Mouse (Mus musculus) spleen, adult 2 months (tissue): ENCODE data around the gene Gm11437. TPM values are rescaled to one million over a fixed set of nuclear protein-coding genes. Genes with fewer than 3 reads are reported as not detected.

ENCODE experiments used
- DNase-seq, 2 experiments: peaks; one replicate each; pipeline versions ENCODE4 v3.0.0 to v3.0.0-alpha.2; 2012 to 2021; ENCODE audit warnings: low spot score in 2 of 2, low read depth in 1 of 2
- H3K27ac ChIP-seq: fragments of 200-500 bp; 2 replicates; pipeline ENCODE4 v1.5.1; 2012; ENCODE audit warnings: low read length, inconsistent platforms; ENCODE audit not compliant: insufficient read depth
- H3K27me3 ChIP-seq: fragments of 200-500 bp; 2 replicates; pipeline ENCODE4 v1.6.1; 2012; ENCODE audit warnings: mild to moderate bottlenecking, moderate library complexity, low read length, inconsistent platforms; ENCODE audit not compliant: control insufficient read depth, insufficient read depth
- H3K36me3 ChIP-seq: fragments of 200-500 bp; 2 replicates; pipeline ENCODE4 v1.6.1; 2012; ENCODE audit warnings: mild to moderate bottlenecking, low read length, inconsistent platforms; ENCODE audit not compliant: control insufficient read depth, insufficient read depth
- H3K4me1 ChIP-seq: fragments of 200-500 bp; 2 replicates; pipeline ENCODE4 v1.6.1; 2011; ENCODE audit warnings: inconsistent platforms; ENCODE audit not compliant: control insufficient read depth, insufficient read depth, insufficient read length
- H3K4me3 ChIP-seq: fragments of 200-500 bp; 2 replicates; pipeline ENCODE4 v1.5.1; 2011; ENCODE audit warnings: mild to moderate bottlenecking, inconsistent platforms; ENCODE audit not compliant: insufficient read depth, insufficient read length; ENCODE audit errors: extremely low read depth
- CTCF ChIP-seq: fragments of 200-500 bp; IDR thresholded peaks from 2 replicates; pipeline ENCODE4 v1.5.1; 2011; ENCODE audit warnings: mild to moderate bottlenecking, inconsistent platforms; ENCODE audit not compliant: insufficient read depth, insufficient read length, insufficient replicate concordance; ENCODE audit errors: extremely low read depth
- POLR2A ChIP-seq: fragments of 200-500 bp; IDR thresholded peaks from 2 replicates; pipeline ENCODE4 v1.6.1; 2011; ENCODE audit warnings: low read depth, low read length, inconsistent platforms
- WGBS: fragments of 180-500 bp; shearing (Covaris S2); methylation state at CpG from one replicate; pipeline ENCODE4 v1.1.7; 2018; 5-methylcytosine and 5-hydroxymethylcytosine counted together
- polyA plus RNA-seq: library from polyadenylated mRNA; depleted of rRNA; stranded (reverse); fragments of >200 nt; gene quantifications from 2 replicates; pipeline ENCODE4 v1.2.3, GENCODE M21; 2012; rRNA removed

Gm11437 gene
- polyA plus RNA-seq, result not detected in 2 replicates

- no peaks in the 10 kb centered on the region for H3K4me1 ChIP-seq
- no peaks in the 10 kb centered on the region for H3K27me3 ChIP-seq
- 85% methylated on average over 5 of the region's 5 CpGs for WGBS
- DNase-seq, result no peak
- H3K36me3 ChIP-seq, result no peaks in the 10 kb centered on the region
- no peak within 1 kb of the TSS; the same call in 1 of the 2 replicates for H3K4me3 ChIP-seq
- no peak within 1 kb of the TSS for H3K27ac ChIP-seq
- no peak for TF ChIP-seq POLR2A
- TF ChIP-seq CTCF, result no peak
Observed at GRCm38 (mm10) chr11:84167046-84167526, at the start of gene Gm11437. Gene Gm11437, minus strand, starts transcription at chr11:84167476.

GRCm38 (mm10) chr11:84210876-84211275 lies 43.6 kb upstream of the Gm11437 start:
- Histone ChIP-seq H3K27me3 (no peaks in the 10 kb centered on the region), H3K4me1 (no peaks in the 10 kb centered on the region; the same call in 1 of the 2 replicates), H3K27ac (no peak overlapping the region), H3K4me3 (no peak overlapping the region), H3K36me3 (no peaks in the 10 kb centered on the region)
- DNase-seq, result no peak
- 94% methylated on average over 6 of the region's 6 CpGs for WGBS
- no peak for TF ChIP-seq CTCF
- no peak for TF ChIP-seq POLR2A

GRCm38 (mm10) chr11:84205776-84206175 lies 38.5 kb upstream of the Gm11437 start:
- whole genome bisulfite sequencing, result 54% methylated on average over 4 of the region's 4 CpGs
- no peak for TF ChIP-seq CTCF
- no peak for TF ChIP-seq POLR2A
- no peaks in the 10 kb centered on the region for H3K36me3 ChIP-seq
- no peak for DNase-seq
- no peak overlapping the region for H3K27ac ChIP-seq
- no peak overlapping the region for H3K4me3 ChIP-seq
- no peaks in the 10 kb centered on the region for H3K4me1 ChIP-seq
- H3K27me3 ChIP-seq, result no peaks in the 10 kb centered on the region

- Histone ChIP-seq H3K27me3 (no peaks in the 10 kb centered on the region), H3K36me3 (no peaks in the 10 kb centered on the region), H3K27ac (no peak overlapping the region), H3K4me1 (no peaks in the 10 kb centered on the region), H3K4me3 (no peak overlapping the region)
- no peak for DNase-seq
- 93% methylated on average over 3 of the region's 3 CpGs for WGBS
- TF ChIP-seq CTCF (no peak), POLR2A (no peak)
Observed at GRCm38 (mm10) chr11:84197607-84198402, 30.5 kb upstream of the Gm11437 start.

GRCm38 (mm10) chr11:84194751-84195150 lies 27.5 kb upstream of the Gm11437 start:
- TF ChIP-seq CTCF (no peak), POLR2A (no peak)
- Histone ChIP-seq H3K36me3 (no peaks in the 10 kb centered on the region), H3K27ac (no peak overlapping the region), H3K4me1 (no peaks in the 10 kb centered on the region), H3K4me3 (no peak overlapping the region), H3K27me3 (no peaks in the 10 kb centered on the region)
- whole genome bisulfite sequencing, result 93% methylated on average over 3 of the region's 3 CpGs
- DNase-seq, result no peak

- Histone ChIP-seq H3K4me3 (no peak overlapping the region), H3K4me1 (no peaks in the 10 kb centered on the region), H3K27ac (no peak overlapping the region), H3K36me3 (no peaks in the 10 kb centered on the region), H3K27me3 (no peaks in the 10 kb centered on the region)
- TF ChIP-seq POLR2A (no peak), CTCF (no peak)
- DNase-seq, result no peak
- 95% methylated on average over 10 of the region's 10 CpGs for WGBS
Observed at GRCm38 (mm10) chr11:84193249-84193648, 26.0 kb upstream of the Gm11437 start.

- H3K36me3 ChIP-seq, result no peaks in the 10 kb centered on the region
- no peaks in the 10 kb centered on the region for H3K4me1 ChIP-seq
- WGBS, result 92% methylated on average over 8 of the region's 8 CpGs
- DNase-seq, result no peak
- TF ChIP-seq POLR2A (no peak), CTCF (no peak)
- no peaks in the 10 kb centered on the region for H3K27me3 ChIP-seq
- H3K4me3 ChIP-seq, result no peak overlapping the region
- no peak overlapping the region for H3K27ac ChIP-seq
Observed at GRCm38 (mm10) chr11:84190581-84191233, 23.4 kb upstream of the Gm11437 start.
